Mouse (Mus musculus) ovary, adult 2 months (tissue): ENCODE measurements around the gene Mri1. TPM values are rescaled to one million over a fixed set of nuclear protein-coding genes. Genes with fewer than 3 reads are reported as not detected.

ENCODE experiments used
- polyA plus RNA-seq: library from polyadenylated mRNA; depleted of rRNA; stranded (reverse); fragments of >200 nt; gene quantifications from 2 replicates; pipeline ENCODE4 v1.2.3, GENCODE M21; 2012; rRNA removed

Mri1 gene
- polyA plus RNA-seq, result 213 and 351 TPM in 2 replicates

GRCm38 (mm10) chr8:84256822-84257610, at the start of gene Mri1:
Gene Mri1 (minus strand): TSS chr8:84257326.

GRCm38 (mm10) chr8:84269950-84270773, 13.0 kb upstream of the Mri1 start, which contains the start of gene Ccdc130:
Gene Ccdc130 (minus strand): TSS chr8:84270380.

GRCm38 (mm10) chr8:84249257-84250170, 7.6 kb downstream of the Mri1 start, which contains the start of gene D8Ertd738e:
Gene D8Ertd738e (minus strand): TSS chr8:84249719.

GRCm38 (mm10) chr8:84236998-84237473, 20.1 kb downstream of the Mri1 start, which contains the start of gene Zswim4:
Gene Zswim4 (minus strand): TSS chr8:84237055.

Other genes with a start within 250 kb of the Mri1 start
- gene 2210011C24Rik, start 245.2 kb downstream of the Mri1 start, polyA plus RNA-seq, result 1.9 and 3.5 TPM in 2 replicates
- gene Palm3, start 235.9 kb downstream of the Mri1 start, polyA plus RNA-seq, result 3.5 and 3.7 TPM in 2 replicates
- gene Il27ra, start 214.7 kb downstream of the Mri1 start, polyA plus RNA-seq, result 6.1 and 6.3 TPM in 2 replicates
- gene Rln3, start 212.3 kb downstream of the Mri1 start, polyA plus RNA-seq, result 6.3 and 7.4 TPM in 2 replicates
- gene Gm10643, start 192.2 kb downstream of the Mri1 start, polyA plus RNA-seq, result 0.75 and 1.1 TPM in 2 replicates
- gene Rfx1, start 190.5 kb downstream of the Mri1 start, polyA plus RNA-seq, result 48.2 and 48.7 TPM in 2 replicates
- 76.0 and 80.2 TPM in 2 replicates for gene Dcaf15, start 152.6 kb downstream of the Mri1 start, polyA plus RNA-seq
- 18.3 and 59.6 TPM in 2 replicates for gene Podnl1, start 131.3 kb downstream of the Mri1 start, polyA plus RNA-seq
- gene Cc2d1a, start 109.4 kb downstream of the Mri1 start, polyA plus RNA-seq, result 44.9 and 46.5 TPM in 2 replicates
- gene 4930432K21Rik, start 109.3 kb downstream of the Mri1 start, polyA plus RNA-seq, result 4.2 and 5.2 TPM in 2 replicates
- 2.2 and 4.2 TPM in 2 replicates for gene Nanos3, start 72.1 kb downstream of the Mri1 start, polyA plus RNA-seq
- 36.1 and 37.1 TPM in 2 replicates for gene Zswim4, start 20.3 kb downstream of the Mri1 start, polyA plus RNA-seq
- gene D8Ertd738e, start 7.6 kb downstream of the Mri1 start, polyA plus RNA-seq, result 60.5 and 85.9 TPM in 2 replicates
- 49.0 and 60.0 TPM in 2 replicates for gene Ccdc130, start 13.1 kb upstream of the Mri1 start, polyA plus RNA-seq
- gene Cacna1a, start 131.1 kb upstream of the Mri1 start, polyA plus RNA-seq, result 104 and 227 TPM in 2 replicates